Mouse (Mus musculus) CD4-positive helper T cell, adult 2 months (primary cell): Measurements from ENCODE around the gene Borcs7.
"Not testable (repeated sequence)": the region's sequence is repeated elsewhere in the genome, so short reads cannot be mapped to it uniquely, and the experiment has no call there.

Source experiments
- DNase-seq: peaks from one replicate; pipeline ENCODE4 v3.0.0-alpha.2; 2012; ENCODE audit warnings: low read depth, missing footprints, low spot score

The Borcs7 gene

GRCm38 (mm10) chr19:46710614-46711013 lies 20.9 kb downstream of the Borcs7 start:
- no peak for DNase-seq

- no peak for DNase-seq
Measured at GRCm38 (mm10) chr19:46714234-46714633, 24.5 kb downstream of the Borcs7 start.

GRCm38 (mm10) chr19:46715016-46715415 lies 25.3 kb downstream of the Borcs7 start:
- DNase-seq = no peak

GRCm38 (mm10) chr19:46718150-46718549 lies 28.4 kb downstream of the Borcs7 start:
- no peak for DNase-seq

- no peak for DNase-seq
Measured at GRCm38 (mm10) chr19:46724411-46724810, 34.7 kb downstream of the Borcs7 start.

- DNase-seq = no peak
Measured at GRCm38 (mm10) chr19:46726142-46726541, 36.4 kb downstream of the Borcs7 start.

GRCm38 (mm10) chr19:46727140-46727736 lies 37.5 kb downstream of the Borcs7 start:
- no peak for DNase-seq

- no peak for DNase-seq
Measured at GRCm38 (mm10) chr19:46727945-46728540, 38.3 kb downstream of the Borcs7 start.

GRCm38 (mm10) chr19:46728909-46729308 lies 39.2 kb downstream of the Borcs7 start:
- DNase-seq = no peak

- DNase-seq = no peak
Measured at GRCm38 (mm10) chr19:46731351-46731750, 41.6 kb downstream of the Borcs7 start.

GRCm38 (mm10) chr19:46732673-46733072 lies 43.0 kb downstream of the Borcs7 start:
- not testable (repeated sequence) for DNase-seq

GRCm38 (mm10) chr19:46733626-46734025 lies 43.9 kb downstream of the Borcs7 start:
- no peak for DNase-seq

- DNase-seq = no peak
Measured at GRCm38 (mm10) chr19:46735241-46735640, 45.5 kb downstream of the Borcs7 start.

GRCm38 (mm10) chr19:46737106-46737505 lies 47.4 kb downstream of the Borcs7 start:
- no peak for DNase-seq

- DNase-seq = peak; percentile 73
Measured at GRCm38 (mm10) chr19:46740341-46741008, 50.8 kb downstream of the Borcs7 start.

- no peak for DNase-seq
Measured at GRCm38 (mm10) chr19:46741574-46741973, 51.9 kb downstream of the Borcs7 start.

- no peak for DNase-seq
Measured at GRCm38 (mm10) chr19:46744681-46745080, 55.0 kb downstream of the Borcs7 start.

- DNase-seq = no peak
Measured at GRCm38 (mm10) chr19:46747799-46748198, 58.1 kb downstream of the Borcs7 start.

GRCm38 (mm10) chr19:46752235-46752634 lies 62.5 kb downstream of the Borcs7 start:
- DNase-seq = no peak
